Mouse (Mus musculus) forebrain, embryonic 11.5 days (tissue): ENCODE measurements at regions not wholly inside any gene's neighbourhood (a gene's known extent, or its start where the extent isn't known, plus 50 kb on each side); places are given as distances from the start of the nearest gene placed in this dataset.
A peak's percentile ranks its signal among the peaks of the same experiment; 100 is the strongest.

Experiments used
- ATAC-seq: fragments of 200-750 bp; cut with Nextera tagmentation; replicated peaks from 2 replicates; pipeline ENCODE4 v1.8.0; 2017; ENCODE audit warnings: moderate TSS enrichment; ENCODE audit not compliant: low FRiP score
- DNase-seq: peaks from one replicate; pipeline ENCODE4 v3.0.0-alpha.2; 2017; ENCODE audit warnings: low spot score
- H3K27ac ChIP-seq: fragments of 300-500 bp; sonication (generic); 2 replicates; pipeline ENCODE4 v1.5.1; 2014; ENCODE audit warnings: low read depth, low read length
- H3K27me3 ChIP-seq: fragments of 300-500 bp; sonication (generic); 2 replicates; pipeline ENCODE4 v1.6.1; 2014; ENCODE audit warnings: mild to moderate bottlenecking, low read length, mixed read lengths; ENCODE audit not compliant: control insufficient read depth, insufficient read depth
- H3K36me3 ChIP-seq: fragments of 300-500 bp; sonication (generic); 2 replicates; pipeline ENCODE4 v1.6.1; 2014; ENCODE audit warnings: mild to moderate bottlenecking, low read length, moderate library complexity, mixed read lengths; ENCODE audit not compliant: control insufficient read depth, insufficient read depth
- H3K4me1 ChIP-seq: fragments of 300-500 bp; sonication (generic); replicated peaks from 2 replicates; pipeline ENCODE4 v1.6.1; 2014; ENCODE audit warnings: low read length, mixed read lengths; ENCODE audit not compliant: control insufficient read depth, insufficient read depth
- H3K4me2 ChIP-seq: fragments of 300-500 bp; sonication (generic); 2 replicates; pipeline ENCODE4 v1.6.1; 2014; ENCODE audit warnings: low read depth, mild to moderate bottlenecking, low read length, moderate library complexity, mixed read lengths; ENCODE audit not compliant: severe bottlenecking
- H3K4me3 ChIP-seq: fragments of 300-500 bp; sonication (generic); 2 replicates; pipeline ENCODE4 v1.5.1; 2014; ENCODE audit warnings: low read depth, low read length
- H3K9ac ChIP-seq: fragments of 300-500 bp; sonication (generic); 2 replicates; pipeline ENCODE4 v1.6.1; 2014; ENCODE audit warnings: low read length
- H3K9me3 ChIP-seq: fragments of 300-500 bp; sonication (generic); 2 replicates; pipeline ENCODE4 v1.6.1; 2016; ENCODE audit warnings: low read length, mixed read lengths; ENCODE audit not compliant: control insufficient read depth
- WGBS: fragments of 180-500 bp; shearing (Covaris S2); extraction: QIAGEN DNeasy Blood & Tissue Kit; methylation state at CpG from one replicate; pipeline ENCODE4 v1.1.7; 2014; 5-methylcytosine and 5-hydroxymethylcytosine counted together

- 89% methylated on average over 17 of the region's 17 CpGs for WGBS
- H3K4me2 ChIP-seq = no peak overlapping the region
- H3K4me3 ChIP-seq = no peak overlapping the region
- no peaks in the 10 kb centered on the region for H3K27me3 ChIP-seq
- ATAC-seq (no peak), DNase-seq (no peak)
- H3K4me1 ChIP-seq = no peaks in the 10 kb centered on the region
- no peak overlapping the region for H3K9ac ChIP-seq
- no peak overlapping the region for H3K27ac ChIP-seq
- no peaks in the 10 kb centered on the region for H3K36me3 ChIP-seq
- H3K9me3 ChIP-seq = no peaks in the 10 kb centered on the region
These were observed 63.1 kb downstream of the Gm11011 start for GRCm38 (mm10) chr2:169524429-169524828.

GRCm38 (mm10) chr2:169519941-169520340, 67.6 kb downstream of the Gm11011 start:
- no peaks in the 10 kb centered on the region for H3K9me3 ChIP-seq
- ATAC-seq (no peak), DNase-seq (no peak)
- no peaks in the 10 kb centered on the region for H3K36me3 ChIP-seq
- H3K9ac ChIP-seq = no peak overlapping the region
- no peak overlapping the region for H3K27ac ChIP-seq
- 81% methylated on average over 9 of the region's 9 CpGs for WGBS
- H3K4me1 ChIP-seq = no peaks in the 10 kb centered on the region; the same call in 1 of the 2 replicates
- H3K4me3 ChIP-seq = no peak overlapping the region
- no peaks in the 10 kb centered on the region for H3K27me3 ChIP-seq
- no peak overlapping the region for H3K4me2 ChIP-seq

GRCm38 (mm10) chr2:169515350-169515749, 72.2 kb downstream of the Gm11011 start:
- Histone ChIP-seq H3K27me3 (no peaks in the 10 kb centered on the region), H3K4me1 (no peaks in the 10 kb centered on the region; the same call in 1 of the 2 replicates), H3K27ac (no peak overlapping the region), H3K9me3 (no peaks in the 10 kb centered on the region), H3K9ac (no peak overlapping the region), H3K4me2 (no peak overlapping the region), H3K36me3 (no peaks in the 10 kb centered on the region), H3K4me3 (no peak overlapping the region)
- WGBS = 80% methylated on average over 11 of the region's 11 CpGs
- DNase-seq = no peak
- no peak for ATAC-seq

- no peak overlapping the region for H3K4me2 ChIP-seq
- no peaks in the 10 kb centered on the region for H3K27me3 ChIP-seq
- H3K36me3 ChIP-seq = no peaks in the 10 kb centered on the region
- no peaks in the 10 kb centered on the region for H3K4me1 ChIP-seq
- ATAC-seq (no peak), DNase-seq (no peak)
- no peaks in the 10 kb centered on the region for H3K9me3 ChIP-seq
- no peak overlapping the region for H3K9ac ChIP-seq
- no peak overlapping the region for H3K27ac ChIP-seq
- 98% methylated on average over 2 of the region's 2 CpGs for WGBS
- no peak overlapping the region for H3K4me3 ChIP-seq
These were observed 76.8 kb downstream of the Gm11011 start for GRCm38 (mm10) chr2:169510741-169511140.

GRCm38 (mm10) chr2:169509406-169509805, 78.1 kb downstream of the Gm11011 start:
- DNase-seq = no peak

GRCm38 (mm10) chr2:169504416-169505057, 83.0 kb downstream of the Gm11011 start:
- Histone ChIP-seq H3K9ac (no peak overlapping the region), H3K4me3 (no peak overlapping the region), H3K4me2 (no peak overlapping the region), H3K9me3 (no peaks in the 10 kb centered on the region), H3K4me1 (peaks cover 7% of the 10 kb centered on the region), H3K27me3 (no peaks in the 10 kb centered on the region), H3K36me3 (no peaks in the 10 kb centered on the region), H3K27ac (no peak overlapping the region)
- 38% methylated on average over 11 of the region's 11 CpGs for WGBS
- ATAC-seq (peak; percentile 75), DNase-seq (peak; percentile 57)

More at GRCm38 (mm10) chr2:169509406-169509805, 78.1 kb downstream of the Gm11011 start:
- ATAC-seq = no peak
- no peaks in the 10 kb centered on the region for H3K27me3 ChIP-seq
- no peaks in the 10 kb centered on the region for H3K9me3 ChIP-seq
- WGBS = 77% methylated on average over 4 of the region's 4 CpGs
- H3K4me3 ChIP-seq = no peak overlapping the region
- no peak overlapping the region for H3K9ac ChIP-seq
- peaks cover 5% of the 10 kb centered on the region; the same call in 1 of the 2 replicates for H3K4me1 ChIP-seq
- H3K4me2 ChIP-seq = no peak overlapping the region
- no peaks in the 10 kb centered on the region for H3K36me3 ChIP-seq
- H3K27ac ChIP-seq = no peak overlapping the region

GRCm38 (mm10) chr2:169503598-169503958, 84.0 kb downstream of the Gm11011 start:
- 84% methylated on average over 6 of the region's 6 CpGs for WGBS
- H3K36me3 ChIP-seq = no peaks in the 10 kb centered on the region
- DNase-seq = no peak
- no peak overlapping the region for H3K4me3 ChIP-seq
- peaks cover 7% of the 10 kb centered on the region for H3K4me1 ChIP-seq
- no peak overlapping the region for H3K9ac ChIP-seq
- H3K4me2 ChIP-seq = no peak overlapping the region
- ATAC-seq = no peak
- no peaks in the 10 kb centered on the region for H3K9me3 ChIP-seq
- no peak overlapping the region for H3K27ac ChIP-seq
- no peaks in the 10 kb centered on the region for H3K27me3 ChIP-seq

- ATAC-seq (no peak), DNase-seq (no peak)
- Histone ChIP-seq H3K4me2 (no peak overlapping the region), H3K9me3 (no peaks in the 10 kb centered on the region), H3K27me3 (no peaks in the 10 kb centered on the region), H3K36me3 (no peaks in the 10 kb centered on the region), H3K4me1 (peaks cover 7% of the 10 kb centered on the region), H3K27ac (no peak overlapping the region), H3K4me3 (no peak overlapping the region), H3K9ac (no peak overlapping the region)
- 80% methylated on average over 19 of the region's 19 CpGs for WGBS
These were observed 84.6 kb downstream of the Gm11011 start for GRCm38 (mm10) chr2:169502717-169503597.
